Mouse (Mus musculus) adrenal gland, adult 2 months (tissue): ENCODE data around the gene Kcnq2. TPM values are rescaled to one million over a fixed set of nuclear protein-coding genes. Genes with fewer than 3 reads are reported as not detected.

Experiments
- DNase-seq: peaks from one replicate; pipeline ENCODE4 v3.0.0; 2021
- long read RNA-seq: library from polyadenylated mRNA; stranded (forward); transcript quantifications from one replicate; pipeline ENCODE4 v2.0.0, GENCODE M21; 2021
- polyA plus RNA-seq: library from polyadenylated mRNA; depleted of rRNA; stranded (reverse); fragments of >200 nt; gene quantifications from 2 replicates; pipeline ENCODE4 v1.2.3, GENCODE M21; 2012; rRNA removed
- total RNA-seq, 2 experiments: library from RNA; stranded (reverse); gene quantifications; 2 replicates each; pipeline ENCODE4 v1.2.3; 2021

The Kcnq2 gene
- total RNA-seq (1 to 10 TPM; 5.2 to 5.4 TPM), polyA plus RNA-seq (2.8 and 3.7 TPM in 2 replicates)
- long read RNA-seq: 0 reads

DNA sequence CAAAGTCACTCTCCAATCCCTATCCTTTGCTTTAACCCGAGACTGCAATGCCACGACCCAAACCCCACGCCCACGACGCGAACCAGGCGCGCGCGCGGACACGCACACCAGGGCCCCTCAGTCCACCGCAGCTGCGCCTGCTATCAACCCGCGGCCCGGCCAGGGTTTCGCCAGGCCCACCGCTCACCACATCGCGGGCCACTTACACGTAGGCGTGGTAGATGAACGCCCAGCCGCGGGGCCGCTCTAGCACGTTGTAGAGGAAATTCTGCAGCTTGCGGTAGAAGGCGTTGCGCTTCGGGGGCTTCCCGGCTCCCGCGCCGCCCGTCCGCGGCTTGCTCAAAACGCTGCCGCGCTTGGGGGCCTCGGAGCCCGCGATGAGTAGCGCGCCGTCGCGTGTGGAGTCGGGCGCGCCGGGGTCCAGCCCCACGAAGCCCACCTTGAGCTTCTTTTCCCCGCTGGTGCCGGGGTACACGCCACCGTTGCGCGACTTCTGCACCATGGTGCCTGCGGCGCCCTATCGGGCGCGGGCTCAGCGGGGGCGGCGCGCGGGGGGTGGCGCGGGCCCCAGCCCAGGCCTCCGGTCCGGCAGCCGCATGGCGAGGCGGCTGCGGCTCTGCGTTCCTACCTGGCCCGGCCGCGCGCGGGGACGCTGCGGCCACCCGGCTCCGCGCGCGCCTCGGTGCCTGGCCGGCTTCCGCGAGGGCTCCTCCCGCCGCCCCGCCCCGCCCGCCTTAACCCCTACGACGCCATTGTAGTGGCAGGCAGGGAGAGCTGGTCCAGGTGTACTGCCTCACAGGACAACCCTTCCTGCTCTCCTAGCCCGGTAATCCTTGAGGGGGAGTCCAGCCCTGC lies at the start of gene Kcnq2:
TSS of gene Kcnq2 (minus strand) at position 710 of the 855 bp plus-strand sequence.
- no peak for DNase-seq

DNA sequence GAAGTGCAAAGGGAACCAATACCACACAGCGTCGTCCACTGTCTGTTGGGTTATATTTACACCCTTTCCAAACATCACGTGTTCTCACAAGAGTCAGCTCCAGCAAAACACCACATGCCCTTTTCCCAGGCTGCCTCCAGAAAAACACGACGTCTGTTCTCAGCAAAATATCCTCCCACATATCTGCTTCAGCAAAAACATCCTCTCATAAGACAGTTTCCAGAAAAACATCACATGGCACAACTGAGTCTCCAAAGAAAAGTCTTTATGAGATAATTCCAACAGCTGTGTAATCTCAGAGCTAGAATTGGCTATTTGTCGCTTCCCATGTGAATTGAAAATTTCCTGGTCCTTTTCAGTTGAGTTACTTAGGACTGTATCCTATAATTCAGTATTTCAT lies 45.8 kb upstream of the Kcnq2 start:
- DNase-seq: no peak

DNA sequence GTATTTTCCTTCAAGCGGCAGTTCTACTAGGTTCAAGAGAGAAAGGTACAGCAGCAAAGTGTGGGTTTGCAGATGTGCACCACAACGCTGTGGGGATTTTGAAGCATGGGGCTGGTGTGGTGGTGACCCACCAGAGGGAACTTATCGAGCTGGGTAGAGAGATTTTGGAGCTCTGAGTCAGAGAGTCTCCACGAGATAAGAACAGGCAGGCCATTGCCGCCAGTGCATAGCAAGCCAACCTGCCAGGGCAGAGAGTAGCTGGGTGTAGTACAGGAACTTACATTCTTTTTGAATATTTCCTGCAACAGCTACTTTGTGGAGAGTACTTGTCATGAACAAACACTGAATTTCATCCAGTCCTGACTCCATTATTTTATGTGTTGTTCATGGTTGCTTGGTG lies 43.4 kb upstream of the Kcnq2 start:
- DNase-seq: no peak

DNA sequence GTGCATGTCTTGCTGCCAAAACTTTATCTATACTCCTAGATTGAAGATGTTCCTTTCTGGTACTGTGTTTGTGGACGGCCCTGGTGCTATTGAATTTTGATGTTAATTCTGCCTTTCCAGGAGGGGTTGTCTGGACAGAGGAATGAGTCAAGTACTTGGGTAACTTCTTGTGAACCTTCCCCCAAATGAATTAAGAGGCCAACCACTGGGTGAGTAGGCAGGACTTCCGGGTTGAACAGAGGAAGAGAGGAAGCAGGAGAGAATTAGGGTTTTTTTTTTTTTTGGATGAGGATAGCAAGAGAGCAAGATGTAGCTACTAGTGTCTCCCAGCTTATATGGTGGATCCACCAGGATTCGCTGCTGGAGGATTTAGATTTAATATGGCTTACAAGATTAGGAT lies 42.9 kb upstream of the Kcnq2 start:
- DNase-seq: no peak

DNA sequence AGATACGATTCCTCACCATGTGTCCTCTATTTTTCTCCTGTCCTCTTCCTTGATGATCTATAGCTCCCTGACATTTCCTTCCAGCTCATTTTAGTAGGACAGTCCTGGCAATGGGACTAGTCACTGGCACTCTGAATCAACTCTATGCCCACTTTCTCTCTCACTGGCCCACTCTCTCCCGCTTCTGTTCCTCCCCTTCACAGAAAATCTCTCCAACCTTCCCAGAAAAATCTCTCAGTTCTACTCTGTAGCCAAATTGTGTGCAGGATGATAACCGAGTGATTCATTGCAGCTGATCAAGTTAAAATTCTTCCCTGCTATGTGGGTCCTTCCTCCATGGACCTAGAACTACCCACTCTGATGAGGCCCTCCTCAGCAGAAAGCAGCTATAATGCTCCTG lies 39.5 kb upstream of the Kcnq2 start:
- DNase-seq: no peak

DNA sequence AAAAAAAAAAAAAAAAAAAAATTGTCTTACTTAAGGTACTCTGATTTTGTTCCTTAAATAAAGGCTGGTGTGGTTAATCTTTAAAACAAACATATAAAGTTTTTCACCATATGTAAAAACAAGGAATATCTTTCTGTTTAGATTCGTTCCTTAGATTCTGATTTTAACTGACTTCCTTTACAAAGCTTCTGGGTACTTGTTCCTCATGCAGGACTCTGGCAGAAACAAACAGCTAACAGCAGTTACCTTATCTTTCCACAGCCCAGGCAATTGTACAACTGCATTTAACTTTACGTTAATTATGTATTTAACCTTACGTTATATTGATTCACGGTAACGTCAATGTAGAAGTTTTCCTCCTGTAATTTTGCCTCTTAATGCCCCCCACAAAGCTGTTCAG lies 31.4 kb upstream of the Kcnq2 start:
- DNase-seq: no peak

DNA sequence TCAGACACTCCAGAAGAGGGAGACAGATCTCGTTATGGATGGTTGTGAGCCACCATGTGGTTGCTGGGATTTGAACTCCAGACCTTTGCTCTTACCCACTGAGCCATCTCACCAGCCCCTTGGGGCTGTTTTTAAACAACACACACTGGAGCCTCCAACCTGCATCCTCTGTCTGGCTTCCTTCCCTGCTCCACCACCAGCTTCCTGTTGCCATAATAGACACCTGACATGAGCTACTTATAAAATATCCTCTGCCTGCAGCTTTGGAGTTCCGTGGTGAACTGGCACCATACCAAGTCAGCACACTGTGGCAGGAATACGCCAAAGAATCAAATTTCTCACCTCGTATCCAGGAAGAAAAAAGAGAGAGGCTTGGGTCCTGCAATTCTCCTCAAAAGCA lies 25.7 kb upstream of the Kcnq2 start:
- DNase-seq: no peak

DNA sequence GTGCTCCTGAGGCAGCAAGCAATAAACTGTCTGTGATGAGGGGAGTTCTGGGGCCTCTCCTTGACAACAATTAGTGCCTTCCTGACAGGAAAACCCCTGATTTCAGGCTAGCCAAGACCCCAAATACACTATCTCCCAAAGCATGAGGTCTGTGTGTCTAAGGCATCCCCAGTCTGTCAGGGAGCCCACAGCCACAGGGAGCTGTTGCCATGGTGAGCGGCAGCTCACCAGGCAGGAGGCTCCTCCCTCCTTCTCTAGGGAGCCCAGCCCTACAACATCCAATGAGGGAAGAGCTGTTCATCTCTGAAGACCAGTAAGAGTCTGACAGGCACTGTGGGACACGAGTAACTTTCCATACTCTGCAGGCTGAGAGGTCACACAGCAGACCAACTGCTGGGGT lies 24.7 kb upstream of the Kcnq2 start:
- no peak for DNase-seq

DNA sequence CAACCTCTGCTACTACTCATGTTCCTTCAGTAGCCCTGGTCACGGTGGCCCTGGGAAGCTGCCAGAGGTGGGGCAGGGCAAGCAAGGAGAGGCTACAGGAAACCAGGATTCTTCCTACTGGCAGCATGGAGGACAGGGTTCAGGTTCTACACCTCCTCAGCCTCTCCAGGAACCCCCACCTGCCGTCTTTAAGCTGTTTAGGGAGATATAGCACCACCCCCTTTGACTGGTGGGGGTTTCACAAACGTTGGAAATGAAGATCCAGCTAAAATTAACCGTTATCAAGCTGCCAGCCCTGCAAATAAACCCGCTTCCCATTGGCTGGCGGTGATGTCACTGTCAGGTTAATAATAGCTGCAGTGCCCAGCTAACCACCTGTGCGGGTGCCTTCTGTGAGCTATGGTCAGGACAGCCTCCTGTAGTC lies 24.0 kb upstream of the Kcnq2 start:
- DNase-seq: no peak

DNA sequence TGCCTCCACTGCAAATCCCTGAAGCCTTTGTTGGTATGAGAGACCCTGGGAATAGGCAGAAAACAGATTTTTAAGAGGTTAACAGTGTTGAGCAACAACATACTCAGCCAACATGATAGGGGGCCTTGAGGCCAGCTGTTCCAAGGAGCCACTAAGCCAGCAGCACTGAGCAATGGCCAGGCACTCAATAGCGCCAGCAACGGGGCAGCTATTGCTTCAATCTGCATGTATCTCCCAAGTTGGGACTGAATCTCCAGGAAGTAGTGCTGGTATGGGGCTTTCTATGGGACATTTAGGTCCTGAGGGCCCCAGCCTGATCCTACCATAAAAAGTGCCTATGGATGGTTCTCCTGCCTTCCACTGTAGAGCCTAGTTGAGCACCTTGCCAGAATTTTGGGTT lies 23.4 kb upstream of the Kcnq2 start:
- peak; percentile 42 for DNase-seq

DNA sequence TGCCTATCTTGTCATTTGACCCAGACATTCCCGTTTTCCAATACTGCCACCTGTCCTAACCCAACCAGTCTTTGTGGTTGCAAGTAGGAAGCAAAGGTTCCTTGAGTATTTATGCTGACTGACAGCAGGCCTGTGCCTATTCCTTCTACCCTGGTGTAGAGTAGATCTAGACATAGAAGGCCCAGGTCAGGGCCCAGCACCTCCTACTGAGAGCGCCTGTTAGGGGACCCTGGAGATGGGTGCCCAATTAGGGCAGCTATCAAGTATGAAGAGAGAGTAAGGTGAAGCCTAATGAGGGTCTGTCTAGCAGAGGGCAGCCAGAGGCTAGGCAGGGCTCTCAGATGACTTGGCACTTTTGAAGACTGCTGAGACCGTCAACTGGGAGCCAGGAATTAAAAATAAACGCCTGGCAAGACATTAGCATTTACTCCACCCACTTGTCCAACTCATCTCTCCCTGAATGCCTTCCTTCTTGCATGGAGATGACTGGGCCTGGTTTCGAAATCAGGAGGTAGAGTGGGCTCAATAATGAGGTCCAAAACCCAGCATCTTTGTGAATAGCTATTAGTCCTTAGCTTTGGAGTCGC lies 22.7 kb upstream of the Kcnq2 start:
- DNase-seq: no peak

DNA sequence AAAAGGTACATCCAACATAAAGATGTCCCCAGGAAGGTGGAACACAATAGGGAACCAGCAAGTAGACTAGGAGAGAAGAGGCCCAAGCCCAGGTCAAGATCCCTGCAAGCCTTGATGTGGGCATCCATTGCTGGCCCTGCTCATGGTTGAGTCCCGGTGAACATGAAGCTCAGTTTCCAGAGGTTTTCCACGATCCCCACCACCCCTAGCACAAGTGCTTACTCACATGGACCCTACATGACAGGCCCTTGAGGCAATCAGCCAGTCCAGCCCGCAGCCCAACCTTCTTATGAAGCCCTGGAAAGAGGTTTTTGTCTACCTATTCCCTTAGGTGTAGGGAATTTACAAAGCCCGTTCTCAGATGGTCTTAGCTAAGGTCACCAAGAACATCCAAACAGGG lies 22.1 kb upstream of the Kcnq2 start:
- no peak for DNase-seq

DNA sequence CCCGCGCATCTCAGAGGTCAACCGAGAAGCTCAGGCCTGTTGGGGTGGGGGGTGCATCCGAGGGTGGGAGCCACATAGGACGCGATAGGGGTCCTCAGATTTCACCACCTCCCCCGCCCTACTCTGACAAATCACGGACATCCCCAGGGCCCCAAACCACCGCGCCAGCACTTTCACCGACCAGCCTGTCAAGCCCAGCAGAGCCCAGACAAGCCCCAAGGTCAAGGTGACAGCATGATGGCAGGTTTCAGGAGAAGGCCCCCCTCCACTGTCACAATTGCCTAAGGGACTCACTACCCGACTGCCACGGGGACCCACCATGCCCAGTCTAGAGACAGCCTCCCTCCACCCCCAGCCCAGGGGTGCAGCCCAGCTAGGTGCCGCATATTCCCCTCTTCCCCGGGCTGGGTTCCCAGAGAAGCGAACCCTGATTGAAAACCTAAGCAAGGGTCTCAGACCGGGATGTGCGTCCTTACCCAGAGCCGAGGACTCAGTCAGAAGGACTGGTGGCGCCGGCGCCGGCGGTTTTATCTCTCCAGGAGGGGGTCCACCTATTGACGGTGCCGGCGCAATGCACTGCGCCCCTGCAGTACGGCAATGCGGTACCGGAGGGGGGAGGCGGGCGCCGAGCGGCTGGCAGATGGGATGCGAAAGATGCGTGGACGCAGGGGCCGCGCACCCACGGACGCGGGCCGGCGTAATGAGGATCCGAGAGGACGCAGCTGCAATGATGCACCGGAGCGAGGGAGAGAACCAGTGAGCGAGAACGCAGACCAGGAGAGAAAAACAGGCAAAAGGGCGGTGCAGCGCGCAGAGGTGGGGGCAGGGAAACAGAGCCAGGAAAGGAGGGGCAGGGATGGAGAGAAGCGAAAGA lies 21.4 kb upstream of the Kcnq2 start, which contains the start of gene Eef1a2:
TSS of gene Eef1a2 (minus strand) at position 767 of the 874 bp plus-strand sequence.
- DNase-seq: no peak

DNA sequence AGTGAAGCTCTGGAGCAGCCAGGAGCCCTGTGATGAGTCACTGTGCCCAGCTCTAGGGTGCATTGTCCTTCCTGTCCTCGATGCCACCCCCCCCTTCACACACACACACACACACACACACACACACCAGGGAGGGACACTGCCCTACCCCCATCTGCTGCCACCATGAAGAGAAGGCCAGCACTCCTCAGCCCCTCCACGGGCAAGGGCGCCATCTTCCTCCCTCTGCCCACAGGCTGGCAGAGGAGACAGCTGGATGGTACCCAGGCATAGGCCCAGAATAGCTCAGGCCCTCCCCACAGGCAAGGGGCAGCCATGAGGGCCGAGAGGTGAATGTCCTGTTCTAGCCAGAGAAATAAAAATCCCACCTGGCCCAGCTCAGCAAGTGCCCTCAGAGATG lies 20.7 kb upstream of the Kcnq2 start:
- DNase-seq: peak; percentile 43

DNA sequence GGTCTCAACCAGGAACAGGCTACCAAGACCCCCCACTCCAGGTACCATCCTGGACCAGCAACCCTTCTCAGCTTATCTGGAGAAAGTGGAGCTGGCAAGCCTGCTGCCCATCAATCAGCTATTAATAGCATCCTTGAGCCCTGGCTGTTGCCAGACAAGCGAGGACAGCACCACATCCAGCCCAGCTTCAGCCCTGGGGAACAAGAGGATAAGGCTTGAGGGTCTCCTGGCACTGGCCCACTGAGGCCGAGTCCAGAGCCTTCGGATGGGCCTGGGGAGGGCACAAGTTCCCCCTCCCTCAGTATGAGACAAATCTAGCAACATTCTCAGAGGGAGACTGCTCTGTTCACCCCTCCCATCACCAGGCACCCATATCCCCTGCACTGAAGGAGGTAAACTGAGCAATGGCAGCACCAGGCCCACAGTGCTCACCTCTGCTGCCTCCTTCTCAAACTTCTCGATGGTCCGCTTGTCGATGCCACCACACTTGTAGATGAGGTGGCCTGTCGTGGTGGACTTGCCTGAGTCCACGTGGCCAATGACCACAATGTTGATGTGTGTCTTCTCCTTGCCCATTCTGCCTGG lies 19.8 kb upstream of the Kcnq2 start:
- no peak for DNase-seq

DNA sequence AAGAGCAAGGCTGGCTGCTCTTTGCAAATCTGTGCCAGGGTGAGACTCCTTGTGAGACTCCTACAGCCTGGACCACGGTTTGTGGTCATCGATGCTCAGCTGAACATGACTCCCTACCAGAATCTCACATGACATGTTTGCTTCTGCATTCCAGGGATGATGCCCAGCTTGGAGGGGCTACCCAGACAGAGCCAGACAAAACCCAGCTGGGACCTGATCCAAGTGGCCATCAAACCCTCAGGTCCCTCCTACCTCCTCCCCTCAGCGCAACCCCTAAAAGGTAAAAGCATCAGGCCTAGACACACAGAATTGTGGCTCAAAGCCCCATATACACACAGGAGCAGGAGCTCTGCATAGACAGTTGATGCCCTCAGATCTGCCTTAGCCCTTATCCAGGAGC lies 19.3 kb upstream of the Kcnq2 start:
- no peak for DNase-seq

DNA sequence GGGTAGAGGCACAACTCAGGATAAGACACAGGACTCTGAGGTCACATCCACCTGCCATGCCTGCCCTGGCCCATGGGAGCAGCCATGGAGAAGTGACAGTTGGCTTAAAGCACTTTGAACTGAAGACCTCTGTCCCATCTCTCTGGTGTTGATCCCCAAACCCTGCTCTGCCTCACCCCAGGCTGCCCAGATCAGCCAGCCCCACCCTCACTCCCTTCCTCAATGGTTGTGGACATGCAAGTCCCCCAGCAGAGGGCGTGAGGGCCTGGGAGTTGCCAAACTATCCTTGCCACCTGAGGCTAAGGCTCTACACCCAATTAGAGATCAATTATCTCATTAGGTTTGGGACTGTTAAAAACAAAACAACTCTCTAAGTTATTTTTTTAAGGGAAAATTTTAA lies 18.7 kb upstream of the Kcnq2 start:
- no peak for DNase-seq

DNA sequence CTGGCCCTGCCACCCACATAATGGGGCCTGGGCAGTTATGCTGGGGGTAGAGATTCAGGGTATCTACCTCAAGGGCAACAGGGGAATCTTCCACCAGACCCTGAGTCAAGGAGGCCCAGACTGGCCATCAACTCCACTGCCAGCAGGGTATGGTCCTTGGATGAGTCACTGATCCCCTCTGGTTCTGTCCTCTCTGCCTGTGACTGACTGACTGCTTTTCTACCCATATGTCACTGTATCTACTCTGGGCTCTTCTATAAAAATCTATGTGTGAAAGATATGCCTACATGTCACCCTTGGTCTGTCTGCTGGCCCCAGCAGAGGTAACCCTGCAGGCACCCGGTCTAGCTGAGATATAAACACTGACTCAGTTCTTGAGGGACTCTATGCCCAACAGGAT lies 18.0 kb upstream of the Kcnq2 start:
- no peak for DNase-seq

DNA sequence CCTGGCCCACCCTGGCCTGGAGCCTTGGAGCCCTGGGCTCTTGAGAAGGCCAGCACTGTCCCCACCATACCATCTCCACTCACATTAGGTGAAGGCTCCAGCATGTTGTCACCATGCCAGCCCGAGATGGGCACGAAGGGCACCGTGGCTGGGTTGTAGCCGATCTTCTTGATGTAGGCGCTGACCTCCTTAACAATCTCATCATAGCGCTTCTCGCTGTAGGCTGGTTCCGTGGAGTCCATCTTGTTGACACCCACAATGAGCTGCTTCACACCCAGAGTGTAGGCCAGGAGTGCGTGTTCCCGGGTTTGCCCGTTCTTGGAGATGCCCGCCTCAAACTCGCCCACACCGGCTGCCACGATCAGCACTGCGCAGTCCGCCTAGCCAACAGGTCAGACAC lies 17.6 kb upstream of the Kcnq2 start:
- no peak for DNase-seq

DNA sequence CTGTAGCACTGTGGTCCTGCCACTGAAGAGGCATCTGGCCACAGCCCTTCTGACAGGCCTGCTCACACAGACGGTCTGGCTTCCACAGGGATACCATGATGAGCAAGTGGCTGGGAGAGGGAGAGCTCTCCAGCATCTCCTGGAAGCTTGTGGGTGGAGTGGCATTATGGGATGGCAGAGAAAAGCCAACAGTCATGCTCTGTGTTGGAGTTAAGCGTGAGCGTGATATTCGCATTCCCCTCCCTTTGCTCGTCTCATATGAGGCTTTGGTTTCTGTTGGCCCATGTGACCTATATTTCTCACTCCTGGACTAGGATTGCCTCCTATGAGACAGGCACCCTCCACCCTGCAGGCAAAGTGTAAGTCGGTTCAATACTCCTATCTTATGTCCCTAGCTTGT lies 15.2 kb upstream of the Kcnq2 start:
- no peak for DNase-seq

DNA sequence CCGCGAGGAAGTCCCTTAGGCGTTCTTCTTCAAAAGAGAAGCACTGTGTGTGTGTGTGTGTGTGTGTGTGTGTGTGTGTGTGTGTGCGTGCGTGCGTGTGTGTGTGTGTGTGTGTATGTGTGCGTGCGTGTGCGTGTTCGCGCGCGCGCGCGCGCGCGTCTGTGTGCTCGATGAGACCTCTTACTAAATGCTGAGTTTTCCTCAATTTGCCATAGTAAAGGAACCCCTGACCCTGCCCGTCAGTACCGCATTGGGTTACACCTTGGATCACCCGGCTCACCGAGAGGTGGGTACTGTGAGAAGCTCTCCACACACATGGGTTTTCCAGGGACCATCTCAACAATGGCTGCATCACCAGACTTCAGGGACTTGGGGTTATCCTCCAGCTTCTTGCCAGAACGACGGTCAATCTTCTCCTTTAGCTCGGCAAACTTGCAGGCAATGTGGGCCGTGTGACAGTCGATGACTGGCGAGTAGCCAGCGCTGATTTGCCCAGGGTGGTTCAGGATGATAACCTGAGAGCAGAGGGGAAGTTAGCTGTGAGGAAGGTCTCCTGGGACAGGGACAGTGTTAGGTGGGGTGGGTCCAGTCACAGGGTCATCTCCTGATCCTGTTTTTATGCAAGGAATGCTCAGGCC lies 13.3 kb upstream of the Kcnq2 start:
- DNase-seq: no peak
